Mouse (Mus musculus): ENCODE results near the gene Gm5617.
"Not testable (repeated sequence)": the region's sequence is repeated elsewhere in the genome, so short reads cannot be mapped to it uniquely, and the experiment has no call there.

The Gm5617 gene

DNA sequence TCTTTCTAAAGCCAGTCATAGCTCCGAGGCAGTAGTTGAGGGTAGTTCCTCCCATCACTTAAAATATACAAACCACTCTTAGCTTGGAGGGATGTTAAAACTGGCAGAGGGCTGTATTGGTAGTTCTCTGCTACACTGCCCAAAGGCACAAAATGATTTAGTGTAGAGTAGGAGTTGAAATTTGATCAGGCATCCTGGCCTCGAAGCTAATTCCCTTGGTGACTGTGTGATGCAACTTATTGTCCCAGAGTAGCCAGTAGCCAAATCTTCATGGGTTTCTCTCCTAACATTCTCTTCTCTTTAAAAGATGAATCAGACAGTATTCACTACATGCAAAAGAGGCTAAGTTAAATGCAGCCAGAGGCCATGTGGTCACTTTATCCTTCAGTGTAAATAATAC, 7.8 kb downstream of the Gm5617 start:
- DNase-seq, result no peak

DNA sequence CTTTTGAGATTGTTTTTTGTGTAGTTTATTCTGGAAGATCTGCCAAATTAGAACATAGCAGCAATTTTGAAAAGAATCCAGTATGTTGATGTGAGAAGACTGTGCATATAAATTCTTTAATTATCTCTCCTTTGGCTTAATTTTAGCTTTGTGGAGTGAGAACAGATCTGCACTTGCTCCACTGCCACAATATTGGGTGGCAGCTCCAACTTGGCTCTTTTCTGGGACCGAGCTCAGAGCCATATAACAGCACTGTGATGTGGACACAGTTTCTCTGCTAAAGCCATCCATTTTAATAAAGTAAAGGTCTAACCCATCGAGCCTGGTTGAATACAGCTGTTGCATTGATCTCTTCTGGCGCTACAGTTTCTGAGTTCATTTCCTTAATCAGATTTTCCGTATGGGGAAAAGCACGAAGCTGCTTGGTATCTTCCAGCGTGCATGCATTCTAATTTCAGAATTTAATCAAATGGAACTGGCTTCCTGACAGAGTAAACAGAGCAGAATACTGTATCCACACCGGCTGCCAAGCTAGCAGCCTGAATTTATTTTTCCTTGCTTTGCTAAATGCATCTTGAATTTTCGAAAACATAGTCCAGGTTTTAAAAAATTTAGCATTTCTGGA, 9.6 kb downstream of the Gm5617 start:
- no peak for DNase-seq

DNA sequence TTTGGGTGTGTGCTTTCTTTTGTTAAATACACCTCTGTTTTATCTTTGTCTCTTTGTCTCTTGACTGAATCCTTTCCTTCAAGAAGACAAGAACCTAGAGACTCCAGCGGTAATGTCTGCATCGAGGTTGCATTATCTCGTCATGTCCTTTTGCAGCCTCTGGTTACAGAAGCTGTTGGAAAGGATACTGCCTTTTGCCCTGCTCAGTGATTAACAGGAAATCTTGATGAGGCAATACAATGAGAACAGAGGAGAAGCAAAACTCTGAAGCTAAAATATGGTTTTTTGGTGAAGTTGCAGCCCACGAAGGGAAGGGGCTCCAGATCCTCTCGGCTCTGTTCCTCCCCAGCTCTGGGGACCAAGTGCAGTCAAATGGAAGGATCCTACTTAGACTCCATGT, 14.9 kb downstream of the Gm5617 start:
- no peak for DNase-seq

- DNase-seq, result no peak
These were observed 20.1 kb downstream of the Gm5617 start for GRCm38 (mm10) chr9:48515332-48515731.

GRCm38 (mm10) chr9:48516615-48517371, 21.6 kb downstream of the Gm5617 start:
- no peak for DNase-seq

DNA sequence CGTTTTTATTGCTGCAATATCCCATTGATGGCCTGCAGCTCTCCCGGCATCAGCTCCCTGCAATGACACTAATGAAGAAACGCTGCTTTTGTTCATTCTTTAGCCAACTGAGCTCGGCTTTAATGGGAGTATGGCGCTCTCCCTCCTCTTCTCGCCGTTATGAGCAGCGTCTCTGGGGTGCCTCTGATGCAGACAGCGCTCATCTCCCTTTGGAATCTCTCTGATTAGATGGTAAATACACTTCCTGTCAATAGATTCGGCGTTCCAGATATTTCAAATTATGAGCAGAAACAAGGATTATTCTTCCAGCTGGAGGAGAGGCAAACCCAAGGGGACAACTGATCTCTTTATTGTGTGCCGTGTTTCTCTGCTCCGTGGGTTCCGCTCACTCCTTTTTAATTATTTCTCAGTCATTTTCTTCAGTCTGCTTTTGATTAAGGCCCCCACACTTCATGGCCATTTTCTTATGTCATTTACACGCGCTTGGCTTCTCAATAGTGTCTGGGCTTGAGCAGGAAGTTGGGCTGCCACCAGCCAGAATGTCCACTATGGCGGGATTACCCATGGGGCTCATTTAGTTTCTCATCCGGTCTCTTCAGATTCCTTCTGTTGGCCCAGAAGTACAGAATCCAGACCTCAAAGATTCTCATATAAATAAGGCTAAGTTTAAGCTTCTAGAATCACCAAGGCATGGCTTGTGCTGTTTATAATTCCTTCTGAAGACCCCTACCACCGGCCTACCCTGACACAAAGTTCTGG, 22.3 kb downstream of the Gm5617 start:
- no peak for DNase-seq

DNA sequence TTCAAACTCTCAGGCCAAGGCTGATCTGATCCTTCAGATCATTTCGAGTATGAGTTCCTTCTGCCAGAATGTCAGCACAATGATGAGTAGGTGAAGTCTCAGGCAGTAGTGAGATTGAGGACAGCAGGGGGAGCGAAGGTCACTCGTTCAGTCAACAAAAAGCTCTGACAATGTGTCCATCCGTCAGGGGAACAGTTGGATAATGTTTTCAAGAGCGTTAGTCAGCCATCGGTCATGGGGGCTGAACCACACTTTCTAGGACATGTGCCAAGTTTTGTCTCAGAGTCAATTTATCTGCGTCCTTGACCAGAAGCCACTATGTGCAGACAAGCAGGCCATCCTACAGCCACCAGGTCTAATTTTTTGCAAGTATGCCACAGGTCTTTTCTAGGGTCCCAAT, 25.2 kb downstream of the Gm5617 start:
- not testable (repeated sequence) for DNase-seq

GRCm38 (mm10) chr9:48525566-48525965, 30.3 kb downstream of the Gm5617 start:
- no peak for DNase-seq

- DNase-seq, result no peak
These were observed 31.3 kb downstream of the Gm5617 start for GRCm38 (mm10) chr9:48526520-48526919.

GRCm38 (mm10) chr9:48531294-48531693, 36.1 kb downstream of the Gm5617 start:
- no peak for DNase-seq

GRCm38 (mm10) chr9:48532203-48532602, 37.0 kb downstream of the Gm5617 start:
- no peak for DNase-seq

DNA sequence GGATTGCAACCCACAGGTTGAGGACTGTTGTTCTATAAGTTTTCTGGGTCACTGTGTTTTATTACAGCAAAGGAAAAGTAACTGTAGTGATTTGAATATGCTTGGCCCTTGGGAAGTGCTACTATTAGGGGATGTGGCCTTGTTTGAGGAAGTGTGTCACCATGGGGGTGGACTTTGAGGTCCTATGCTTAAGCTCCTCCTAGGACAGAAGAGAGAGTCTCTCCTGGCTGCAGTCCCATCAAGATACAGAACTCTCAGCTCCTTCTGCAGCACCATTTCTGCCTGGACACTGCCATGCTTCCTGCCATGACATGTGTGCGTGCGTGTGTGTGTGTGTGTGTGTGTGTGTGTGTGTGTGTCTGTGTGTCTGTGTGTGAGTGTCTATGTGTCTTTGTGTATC, 37.5 kb downstream of the Gm5617 start:
- no peak for DNase-seq

DNA sequence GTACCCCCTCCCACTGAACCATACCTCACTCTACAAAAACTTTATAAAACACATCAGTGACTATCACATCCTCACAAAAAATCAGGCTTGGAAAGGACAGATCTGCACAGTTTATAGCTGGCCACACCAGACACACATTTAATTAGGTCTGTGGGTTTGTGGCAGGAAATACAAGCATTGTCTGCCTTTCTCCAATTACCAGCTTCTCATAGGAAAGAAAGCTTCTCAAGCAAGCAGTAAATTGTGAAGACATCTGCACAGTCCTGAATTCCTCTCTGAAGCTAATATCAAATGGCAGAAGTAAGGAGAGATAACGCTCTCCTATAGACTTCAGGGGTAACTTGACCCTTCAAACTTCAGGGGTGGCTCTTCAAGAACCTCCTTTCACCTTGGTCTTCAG, 41.2 kb downstream of the Gm5617 start:
- DNase-seq, result no peak

GRCm38 (mm10) chr9:48537616-48538015, 42.4 kb downstream of the Gm5617 start:
- DNase-seq, result not testable (repeated sequence)

- no peak for DNase-seq
These were observed 42.9 kb downstream of the Gm5617 start for GRCm38 (mm10) chr9:48538044-48538645.

- DNase-seq, result no peak
These were observed 43.4 kb downstream of the Gm5617 start for GRCm38 (mm10) chr9:48538688-48539087.
